Mouse (Mus musculus) erythroblast, embryonic 14.5 days (primary cell): ENCODE results near the gene Myh1. TPM values are rescaled to one million over a fixed set of nuclear protein-coding genes. Genes with fewer than 3 reads are reported as not detected.

ENCODE experiments used
- H3K27me3 ChIP-seq: 2 replicates; pipeline ENCODE4 v1.6.1; 2012; ENCODE audit warnings: inconsistent platforms; ENCODE audit not compliant: control insufficient read depth
- H3K36me3 ChIP-seq: 2 replicates; pipeline ENCODE4 v1.6.1; 2012; ENCODE audit warnings: mild to moderate bottlenecking, inconsistent platforms; ENCODE audit not compliant: control insufficient read depth
- H3K4me1 ChIP-seq: 2 replicates; pipeline ENCODE4 v1.6.1; 2012; ENCODE audit warnings: inconsistent platforms; ENCODE audit not compliant: control insufficient read depth
- H3K4me3 ChIP-seq: replicated peaks from 2 replicates; pipeline ENCODE3; 2012; ENCODE audit warnings: moderate library complexity, mild to moderate bottlenecking, inconsistent platforms
- H3K9me3 ChIP-seq: 2 replicates; pipeline ENCODE4 v1.6.1; 2012; ENCODE audit warnings: low read length, inconsistent platforms, mixed read lengths; ENCODE audit not compliant: control insufficient read depth
- GATA1 ChIP-seq: IDR thresholded peaks from 2 replicates; pipeline ENCODE4 v1.6.1; 2012; ENCODE audit warnings: low read length, inconsistent platforms, mixed read lengths
- TAL1 ChIP-seq: IDR thresholded peaks from 3 replicates; pipeline ENCODE4 v1.6.1; 2012; ENCODE audit warnings: low read length, inconsistent platforms, mixed read lengths
- polyA plus RNA-seq: library from polyadenylated mRNA; stranded (reverse); fragments of >175 nt; gene quantifications from 2 replicates; pipeline ENCODE4 v1.2.3, GENCODE M21; 2012

Gene Myh1
- polyA plus RNA-seq, result not detected in 2 replicates

DNA sequence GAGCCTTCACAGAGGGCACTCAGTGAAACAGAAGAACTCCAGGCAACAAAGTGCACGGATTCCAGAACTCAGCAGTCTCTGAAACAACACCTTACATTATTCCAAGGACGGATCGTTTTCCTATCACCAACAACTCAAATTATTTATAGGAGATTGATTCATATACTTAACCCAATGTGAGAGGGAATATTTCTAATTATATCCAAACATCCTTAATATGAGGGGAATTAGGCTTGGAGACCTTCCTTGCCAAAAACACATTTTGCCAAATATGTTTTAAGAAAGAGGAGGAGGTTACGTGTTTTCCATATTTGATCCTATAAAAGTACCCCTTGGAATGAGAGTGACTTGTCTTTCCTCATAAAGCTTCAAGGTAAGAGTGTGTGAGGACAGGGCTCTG lies at the start of gene Myh1:
Gene Myh1, plus strand, starts transcription at position 301 of the 400 bp plus-strand sequence.
- Histone ChIP-seq H3K9me3 (peaks cover 3% of the 10 kb centered on the region), H3K4me1 (no peaks in the 10 kb centered on the region), H3K27me3 (no peaks in the 10 kb centered on the region), H3K4me3 (no peak within 1 kb of the TSS), H3K36me3 (no peaks in the 10 kb centered on the region)
- TF ChIP-seq GATA1 (no peak), TAL1 (no peak)

DNA sequence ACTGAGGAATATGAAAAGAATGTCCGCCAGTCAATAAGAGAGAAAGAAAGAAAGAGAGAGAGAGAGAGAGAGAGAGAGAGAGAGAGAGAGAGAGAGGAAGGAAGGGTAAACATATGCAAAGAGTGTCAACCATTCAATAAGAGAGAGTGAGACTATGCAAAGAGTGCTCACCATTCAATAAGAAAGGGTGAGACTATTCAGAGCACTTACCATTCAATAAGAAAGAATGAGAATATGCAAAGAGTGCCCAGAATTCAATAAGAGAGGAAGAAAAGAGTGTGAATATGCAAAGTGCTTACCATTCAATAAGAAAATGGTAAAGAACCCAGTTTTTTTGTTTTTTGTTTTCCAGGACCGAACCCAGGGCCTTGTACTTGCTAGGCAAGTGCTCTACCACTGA lies 49.6 kb upstream of the Myh1 start:
- Histone ChIP-seq H3K27me3 (no peaks in the 10 kb centered on the region), H3K4me1 (no peaks in the 10 kb centered on the region), H3K4me3 (no peak overlapping the region), H3K36me3 (no peaks in the 10 kb centered on the region), H3K9me3 (no peaks in the 10 kb centered on the region)
- TF ChIP-seq TAL1 (no peak), GATA1 (no peak)

DNA sequence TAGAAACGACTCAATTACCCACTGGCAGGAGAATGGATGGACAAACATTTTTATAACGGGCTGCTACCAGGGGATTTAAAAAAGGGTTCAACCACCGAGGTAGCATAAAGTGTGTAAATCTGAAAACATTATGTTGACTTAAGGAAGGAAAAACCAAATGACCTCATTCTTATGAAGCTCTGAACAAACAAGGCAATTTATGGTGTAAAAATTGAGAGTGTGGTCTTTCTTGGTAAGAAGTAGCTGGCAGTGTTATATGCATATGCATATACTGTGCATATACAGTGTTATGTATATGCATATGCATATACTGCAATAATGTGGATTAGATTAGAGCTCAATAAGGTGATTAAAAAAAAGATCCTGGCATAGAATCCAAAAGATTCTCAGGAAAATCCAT lies 48.7 kb upstream of the Myh1 start:
- H3K9me3 ChIP-seq, result no peaks in the 10 kb centered on the region
- H3K27me3 ChIP-seq, result no peaks in the 10 kb centered on the region
- no peaks in the 10 kb centered on the region for H3K4me1 ChIP-seq
- no peaks in the 10 kb centered on the region for H3K36me3 ChIP-seq
- H3K4me3 ChIP-seq, result no peak overlapping the region
- TF ChIP-seq GATA1, result no peak
- TF ChIP-seq TAL1, result no peak

DNA sequence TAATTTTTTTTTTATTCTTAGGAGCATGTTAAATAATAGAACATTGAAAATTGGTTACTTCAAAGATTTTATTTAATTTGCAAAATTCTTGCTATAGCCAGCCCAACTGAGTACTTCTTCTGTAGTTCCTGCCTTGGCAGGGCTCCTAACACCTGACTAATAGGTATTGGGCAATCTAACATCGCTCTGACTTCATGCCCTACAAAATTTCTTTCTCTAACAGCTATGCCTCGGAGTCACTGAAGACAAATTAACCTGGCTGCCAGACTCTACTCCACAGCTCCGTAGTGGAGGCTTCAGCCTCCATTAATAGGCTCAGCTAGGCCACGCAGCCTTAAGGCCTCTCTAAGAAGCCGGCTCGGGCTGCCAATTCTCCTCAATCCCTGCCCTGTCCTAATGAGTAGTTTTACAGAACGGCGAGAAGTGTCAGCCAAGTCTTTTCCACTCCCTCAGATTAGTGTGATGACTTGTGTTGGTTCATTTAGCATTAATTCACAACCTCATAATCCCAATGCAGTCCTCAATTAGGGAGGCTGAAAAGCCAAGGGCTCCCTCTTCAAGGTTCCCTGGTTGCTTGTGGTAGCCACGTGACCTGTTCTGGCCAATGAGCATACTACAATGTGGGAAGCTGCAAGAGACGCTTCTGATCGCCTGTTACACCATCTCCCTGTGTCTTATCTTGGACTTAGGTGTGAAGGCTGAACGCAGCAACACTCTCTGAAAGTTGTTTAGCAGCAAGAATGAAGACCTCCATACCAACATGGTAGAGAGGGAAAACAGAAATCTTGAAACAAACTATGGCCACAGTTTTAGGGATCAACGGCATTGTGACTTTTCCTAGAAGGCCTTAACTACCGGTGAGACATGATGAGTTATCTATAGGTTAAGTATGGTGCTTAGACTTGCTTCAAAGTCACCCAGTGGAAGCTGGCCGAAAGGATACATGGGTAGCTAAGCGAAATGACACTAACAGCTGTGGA lies 47.9 kb upstream of the Myh1 start:
- Histone ChIP-seq H3K4me1 (no peaks in the 10 kb centered on the region), H3K4me3 (no peak overlapping the region), H3K27me3 (no peaks in the 10 kb centered on the region), H3K9me3 (no peaks in the 10 kb centered on the region), H3K36me3 (no peaks in the 10 kb centered on the region)
- no peak for TF ChIP-seq GATA1
- TF ChIP-seq TAL1, result no peak

DNA sequence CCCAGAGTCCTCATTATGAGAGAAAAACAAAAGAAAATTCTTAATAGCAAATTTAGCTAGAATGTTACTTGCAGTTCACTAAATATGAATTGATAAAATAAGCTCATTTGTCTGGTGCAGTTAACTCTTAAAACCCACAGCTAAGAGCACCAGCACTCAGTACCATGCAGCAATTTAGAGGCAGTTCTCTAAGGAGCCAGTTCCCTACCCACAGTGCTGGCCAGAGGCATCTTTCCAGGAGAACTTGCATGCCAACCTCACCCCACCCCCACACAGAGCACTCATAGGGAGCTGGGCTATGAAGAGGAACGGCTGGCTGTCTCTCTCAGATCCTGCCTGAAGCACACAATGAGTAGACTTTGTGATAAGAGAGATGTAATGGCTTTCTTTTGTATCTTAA lies 46.7 kb upstream of the Myh1 start:
- H3K4me3 ChIP-seq, result no peak overlapping the region
- no peaks in the 10 kb centered on the region for H3K27me3 ChIP-seq
- TF ChIP-seq TAL1, result no peak
- TF ChIP-seq GATA1, result no peak

DNA sequence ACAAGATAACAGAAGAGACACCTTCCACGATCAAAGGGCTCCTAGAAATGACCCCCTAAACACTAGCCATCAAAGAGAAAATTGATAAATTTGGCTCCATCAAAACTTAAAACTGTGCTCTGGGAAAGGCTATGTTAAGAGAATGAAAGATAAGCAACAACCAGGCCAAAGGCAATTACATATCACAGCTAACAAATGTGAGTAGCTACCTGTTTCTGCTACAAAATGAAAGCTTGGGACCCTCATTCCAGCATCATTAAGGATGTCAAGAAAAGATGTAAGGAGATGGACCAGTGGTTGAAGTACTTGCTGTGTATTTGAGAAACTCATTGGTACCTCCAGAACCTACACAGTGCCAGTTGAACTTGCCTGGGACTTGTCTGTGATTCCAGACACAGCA lies 46.0 kb upstream of the Myh1 start:
- Histone ChIP-seq H3K4me1 (no peaks in the 10 kb centered on the region), H3K27me3 (no peaks in the 10 kb centered on the region), H3K4me3 (no peak overlapping the region), H3K36me3 (no peaks in the 10 kb centered on the region), H3K9me3 (no peaks in the 10 kb centered on the region)
- TF ChIP-seq GATA1 (no peak), TAL1 (no peak)

More for the DNA sequence above, 46.7 kb upstream of the Myh1 start:
- H3K4me1 ChIP-seq, result no peaks in the 10 kb centered on the region
- H3K9me3 ChIP-seq, result no peaks in the 10 kb centered on the region
- no peaks in the 10 kb centered on the region for H3K36me3 ChIP-seq

DNA sequence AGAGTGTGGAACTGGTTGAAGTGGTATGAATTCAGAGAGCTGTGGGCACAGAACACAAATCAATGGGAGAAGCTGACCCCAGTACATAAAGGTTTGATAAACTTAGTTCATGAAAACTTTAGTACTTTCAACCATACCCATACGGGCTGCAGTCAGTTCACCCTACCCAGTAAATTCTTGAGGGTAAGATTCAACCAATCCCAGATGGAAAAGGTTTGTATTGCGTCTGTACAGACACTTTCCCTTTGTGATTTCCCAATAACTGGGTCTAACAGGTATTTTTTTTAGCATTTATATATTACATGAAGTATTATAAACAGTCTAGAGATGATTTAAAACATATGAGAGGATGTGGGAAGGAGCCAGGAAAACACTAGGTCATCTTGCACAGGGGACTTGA lies 44.2 kb upstream of the Myh1 start:
- Histone ChIP-seq H3K9me3 (no peaks in the 10 kb centered on the region), H3K27me3 (no peaks in the 10 kb centered on the region), H3K4me3 (no peak overlapping the region), H3K36me3 (no peaks in the 10 kb centered on the region), H3K4me1 (no peaks in the 10 kb centered on the region)
- TF ChIP-seq TAL1, result no peak
- TF ChIP-seq GATA1, result no peak

DNA sequence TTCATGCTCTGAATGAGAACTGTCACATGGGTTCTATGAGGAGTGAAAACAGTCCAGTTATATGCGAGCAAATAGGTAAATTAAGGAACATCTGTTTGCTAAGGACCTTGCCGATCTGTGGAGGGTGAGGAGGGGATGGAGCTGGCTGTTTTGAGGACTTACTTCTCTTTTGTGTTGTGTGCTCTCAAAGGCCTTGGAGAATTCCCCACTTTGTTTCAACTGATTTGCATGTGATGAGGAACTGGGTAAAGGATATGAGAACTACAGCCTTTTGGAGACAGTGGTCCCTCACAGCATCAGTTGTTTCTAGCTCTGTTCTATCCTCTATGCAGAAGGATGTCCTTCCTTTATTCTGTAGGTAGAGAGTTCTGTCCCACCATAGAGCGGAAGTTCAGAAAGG lies 39.7 kb upstream of the Myh1 start:
- H3K27me3 ChIP-seq, result no peaks in the 10 kb centered on the region
- no peaks in the 10 kb centered on the region for H3K4me1 ChIP-seq
- no peaks in the 10 kb centered on the region for H3K36me3 ChIP-seq
- TF ChIP-seq TAL1 (no peak), GATA1 (no peak)
- no peaks in the 10 kb centered on the region for H3K9me3 ChIP-seq
- H3K4me3 ChIP-seq, result no peak overlapping the region

DNA sequence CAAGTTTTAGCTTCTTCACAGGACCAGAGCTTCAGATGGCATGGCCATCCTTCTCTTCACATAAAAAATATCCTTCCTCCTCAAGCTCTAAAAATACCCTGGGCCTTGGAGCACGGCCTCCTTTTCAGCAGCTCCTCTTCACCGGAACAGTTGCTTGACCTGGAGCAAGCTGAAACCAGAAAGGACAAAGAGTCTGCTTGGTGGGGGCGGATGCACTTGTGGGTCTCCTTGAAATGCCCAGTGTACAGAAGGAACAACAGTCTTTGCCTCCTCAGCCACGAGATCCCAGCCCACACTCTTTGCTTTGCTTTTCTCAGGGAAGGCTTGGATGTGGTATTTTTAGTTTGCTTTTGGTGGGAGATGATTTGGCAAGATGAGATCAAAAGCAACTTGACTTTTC lies 36.2 kb upstream of the Myh1 start:
- H3K9me3 ChIP-seq, result no peaks in the 10 kb centered on the region
- H3K4me1 ChIP-seq, result no peaks in the 10 kb centered on the region
- no peak overlapping the region for H3K4me3 ChIP-seq
- TF ChIP-seq GATA1 (no peak), TAL1 (no peak)
- H3K36me3 ChIP-seq, result no peaks in the 10 kb centered on the region
- H3K27me3 ChIP-seq, result no peaks in the 10 kb centered on the region

DNA sequence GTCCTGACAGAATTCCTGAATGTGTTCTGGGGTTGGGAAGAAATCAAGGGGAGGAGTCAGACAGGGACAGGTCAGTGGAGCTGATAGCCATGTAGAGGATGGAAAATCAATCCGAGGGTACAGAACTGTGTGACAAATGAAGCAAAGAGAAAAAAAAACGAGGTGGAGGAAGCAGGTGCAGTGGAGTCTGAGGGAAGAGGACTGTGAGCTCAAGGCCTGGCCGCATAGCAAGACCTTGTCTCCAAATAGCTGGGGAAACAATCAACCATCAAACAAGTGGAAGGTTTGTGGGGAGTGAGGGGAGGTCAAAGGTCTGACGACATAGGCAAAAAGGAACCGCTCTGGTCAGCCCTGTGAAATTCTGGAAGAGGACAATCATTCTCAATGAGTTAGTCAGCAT lies 35.0 kb upstream of the Myh1 start:
- TF ChIP-seq GATA1 (no peak), TAL1 (no peak)
- no peak overlapping the region for H3K4me3 ChIP-seq
- H3K4me1 ChIP-seq, result no peaks in the 10 kb centered on the region
- H3K36me3 ChIP-seq, result no peaks in the 10 kb centered on the region
- no peaks in the 10 kb centered on the region for H3K9me3 ChIP-seq
- no peaks in the 10 kb centered on the region for H3K27me3 ChIP-seq
